Mouse (Mus musculus): ENCODE data around the gene Cenpx.

DNA sequence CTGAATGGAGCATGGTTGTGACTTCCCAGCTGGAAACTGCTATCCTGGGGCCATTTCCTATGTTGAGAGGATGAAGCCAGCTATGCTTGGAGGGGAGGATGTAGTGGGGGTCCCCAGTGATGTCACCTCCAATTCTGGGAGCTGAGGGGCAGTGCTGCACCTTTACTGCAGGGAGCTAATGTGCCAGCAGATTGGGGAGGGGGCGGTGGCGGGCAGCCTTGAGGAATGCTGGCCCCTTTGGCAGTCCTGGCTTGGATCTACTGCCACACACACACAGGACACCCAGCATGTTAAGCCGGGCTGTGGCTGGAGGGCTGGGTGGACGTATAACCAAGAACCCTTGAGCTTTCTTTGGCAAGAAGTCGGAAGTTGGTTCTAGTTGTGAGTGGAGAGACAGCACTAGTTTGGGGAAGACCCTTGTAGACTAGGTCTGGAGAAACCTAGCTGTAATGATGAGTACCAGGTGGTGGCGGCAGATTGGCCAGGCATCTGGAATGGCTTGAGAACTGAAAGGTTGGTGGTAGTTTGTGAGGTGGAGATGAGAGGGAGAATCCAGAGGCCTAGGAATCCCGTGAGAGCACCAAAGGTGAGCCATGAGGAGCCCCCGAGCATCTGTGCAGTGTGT lies 1.4 kb downstream of the Cenpx start:
- TF ChIP-seq POLR2A (IDR thresholded peaks at IDR 0.05; ENCODE audit: extremely low read depth, insufficient read depth, low read length), result no peak
- TF ChIP-seq CTCF (IDR thresholded peaks at IDR 0.05; ENCODE audit: extremely low read depth, insufficient read depth, low read length), result no peak

Data from cortical plate, adult 2 months (tissue).